ENCODE assay signal across 8 mouse cellular contexts in genomic region chr11:90686287-90687025, GRCm38 (mm10). TPM values are rescaled to one million over a fixed set of nuclear protein-coding genes. Genes with fewer than 3 reads are reported as not detected.
DNase-seq lines count a peak whose midpoint lies in the region; ATAC-seq and TF ChIP-seq lines count a peak whose summit lies in the region.

No protein-coding gene starts in this region.

- peak overlapping the region; percentile 67 for H3K9ac ChIP-seq in forebrain, embryonic 16.5 days (replicated peaks; ENCODE audit: low read depth, low read length)
- H3K9ac ChIP-seq in liver, adult 2 months (ENCODE audit: low read depth, low read length), result peak overlapping the region; percentile 79; the same call in 1 of the 2 replicates
- no peak overlapping the region; the same call in 1 of the 2 replicates for H3K9ac ChIP-seq in neural tube, embryonic 12.5 days

- no peak for TF ChIP-seq CTCF in liver, adult 2 months (IDR thresholded peaks at IDR 0.05; ENCODE audit: low read depth, low read length)

- H3K27me3 ChIP-seq in forebrain, embryonic 16.5 days (replicated peaks; ENCODE audit: control insufficient read depth, insufficient read depth, low read length), result no peaks in the 10 kb centered on the region
- H3K27me3 ChIP-seq in liver, adult 2 months (ENCODE audit: control insufficient read depth, insufficient read depth, low read length), result no peaks in the 10 kb centered on the region
- H3K27me3 ChIP-seq in neural tube, embryonic 12.5 days (replicated peaks), result no peaks in the 10 kb centered on the region

- H3K79me2 ChIP-seq in liver, adult 2 months (ENCODE audit: control insufficient read depth, insufficient read depth, low read length), result peaks cover 8% of the 10 kb centered on the region

- ATAC-seq in forebrain, embryonic 16.5 days, result no peak; the same call in 1 of the 2 replicates
- no peak for ATAC-seq in neural tube, embryonic 12.5 days (ENCODE audit: low FRiP score, low read depth)

- H3K4me1 ChIP-seq in forebrain, embryonic 16.5 days (replicated peaks; ENCODE audit: control insufficient read depth, insufficient read depth, low read length), result peaks cover 13% of the 10 kb centered on the region
- peaks cover 8% of the 10 kb centered on the region for H3K4me1 ChIP-seq in liver, adult 2 months (ENCODE audit: control insufficient read depth, insufficient read depth, low read length)
- H3K4me1 ChIP-seq in neural tube, embryonic 12.5 days, result peaks cover 3% of the 10 kb centered on the region; the same call in 1 of the 2 replicates

- 72% methylated on average over 13 of the region's 13 CpGs for WGBS in forebrain, embryonic 16.5 days
- 66% methylated on average over 13 of the region's 13 CpGs for WGBS in liver, adult 2 months
- 71% methylated on average over 13 of the region's 13 CpGs for WGBS in neural tube, embryonic 12.5 days

- no peaks in the 10 kb centered on the region for H3K36me3 ChIP-seq in forebrain, embryonic 16.5 days (ENCODE audit: control insufficient read depth, insufficient read depth)
- peaks cover 14% of the 10 kb centered on the region for H3K36me3 ChIP-seq in liver, adult 2 months (ENCODE audit: control insufficient read depth, insufficient read depth, low read length)
- H3K36me3 ChIP-seq in neural tube, embryonic 12.5 days, result no peaks in the 10 kb centered on the region

- peak; percentile 47 for DNase-seq in spleen, adult 12 weeks (ENCODE audit: low spot score)
- no peak for DNase-seq in spleen, adult 18-20 months
- peak; percentile 17 for DNase-seq in liver, adult 2 months (ENCODE audit: extremely low read depth, low read depth, low spot score)
- no peak for DNase-seq in ovary, adult 18-20 months (ENCODE audit: low spot score)
- no peak for DNase-seq in adrenal gland, postnatal 25 days
- no peak for DNase-seq in gastrocnemius, adult 18-20 months (ENCODE audit: low spot score)

- no peak overlapping the region for H3K27ac ChIP-seq in forebrain, embryonic 16.5 days (ENCODE audit: low read length)
- no peak overlapping the region for H3K27ac ChIP-seq in liver, adult 2 months (replicated peaks; ENCODE audit: insufficient read depth, low read depth, low read length)
- H3K27ac ChIP-seq in neural tube, embryonic 12.5 days, result no peak overlapping the region

- H3K9me3 ChIP-seq in forebrain, embryonic 16.5 days (ENCODE audit: control insufficient read depth, low read length), result no peaks in the 10 kb centered on the region
- no peaks in the 10 kb centered on the region for H3K9me3 ChIP-seq in neural tube, embryonic 12.5 days

- peak overlapping the region; percentile 74 for H3K4me3 ChIP-seq in forebrain, embryonic 16.5 days (replicated peaks; ENCODE audit: low read length)
- peak overlapping the region; percentile 92 for H3K4me3 ChIP-seq in liver, adult 2 months (ENCODE audit: insufficient read depth, low read depth, low read length)
- H3K4me3 ChIP-seq in neural tube, embryonic 12.5 days, result peak overlapping the region; percentile 48

- H3K4me2 ChIP-seq in forebrain, embryonic 16.5 days (ENCODE audit: low read length), result peak overlapping the region; percentile 93
- peak overlapping the region; percentile 87 for H3K4me2 ChIP-seq in neural tube, embryonic 12.5 days (replicated peaks)

- no peak for TF ChIP-seq POLR2A in liver, adult 2 months (IDR thresholded peaks at IDR 0.05; ENCODE audit: extremely low read depth, insufficient read depth, low read length)

RNA-seq across cellular contexts. Expression of gene Tom1l1, which starts 1.7 kb away (rescaled TPM):
- polyA plus RNA-seq in forebrain, embryonic 16.5 days (2015; fragmentation: Nextera tagmentation; extraction: Ambion mirVana), result 11.4 and 13.1 TPM in 2 replicates
- total RNA-seq in liver, adult 2 months (2014; rRNA removed), result 14.3 and 20.9 TPM in 2 replicates
- polyA plus RNA-seq in liver, adult 2 months (2012; rRNA removed), result 4.7 and 4.8 TPM in 2 replicates
- polyA plus RNA-seq in neural tube, embryonic 12.5 days (2016; fragmentation: Nextera tagmentation; extraction: Ambion mirVana), result 13.6 and 18.0 TPM in 2 replicates
- 71.5 and 72.6 TPM in 2 replicates for total RNA-seq in adrenal gland, postnatal 25 days (2021)
- 10 to 100 TPM; 13.5 to 16.1 TPM for total RNA-seq in gastrocnemius, adult 18-20 months (2021)

RNA-seq across cellular contexts. Expression of gene Cox11, which starts 48.5 kb away (rescaled TPM):
- polyA plus RNA-seq in forebrain, embryonic 16.5 days (2015; fragmentation: Nextera tagmentation; extraction: Ambion mirVana), result 34.3 and 37.3 TPM in 2 replicates
- total RNA-seq in liver, adult 2 months (2014; rRNA removed), result 10.6 and 11.5 TPM in 2 replicates
- polyA plus RNA-seq in liver, adult 2 months (2012; rRNA removed), result 15.7 and 16.6 TPM in 2 replicates
- polyA plus RNA-seq in neural tube, embryonic 12.5 days (2016; fragmentation: Nextera tagmentation; extraction: Ambion mirVana), result 40.1 and 41.2 TPM in 2 replicates
- total RNA-seq in adrenal gland, postnatal 25 days (2021), result 21.4 and 25.7 TPM in 2 replicates
- total RNA-seq in gastrocnemius, adult 18-20 months (2021), result 10 to 100 TPM; 22.1 to 23.6 TPM

RNA-seq across cellular contexts. Expression of gene Stxbp4, which starts 48.6 kb away (rescaled TPM):
- 17.7 and 19.4 TPM in 2 replicates for polyA plus RNA-seq in forebrain, embryonic 16.5 days (2015; fragmentation: Nextera tagmentation; extraction: Ambion mirVana)
- total RNA-seq in liver, adult 2 months (2014; rRNA removed), result 1.6 and 1.8 TPM in 2 replicates
- 0.61 and 0.62 TPM in 2 replicates for polyA plus RNA-seq in liver, adult 2 months (2012; rRNA removed)
- polyA plus RNA-seq in neural tube, embryonic 12.5 days (2016; fragmentation: Nextera tagmentation; extraction: Ambion mirVana), result 33.9 and 36.6 TPM in 2 replicates
- total RNA-seq in adrenal gland, postnatal 25 days (2021), result 11.8 and 12.9 TPM in 2 replicates
- 10 to 100 TPM; 12.8 to 14.5 TPM for total RNA-seq in gastrocnemius, adult 18-20 months (2021)

Comparison
In these comparisons a context has a peak if more than half of its experiments do, and no peak if none do; other contexts are left out.
1. DNase-seq: peak in spleen, adult 12 weeks (single experiment) and liver, adult 2 months (single experiment); none in spleen, adult 18-20 months (0 of 2), ovary, adult 18-20 months (single experiment), adrenal gland, postnatal 25 days (single experiment) and gastrocnemius, adult 18-20 months (single experiment).
2. Peak in every context shown above with its lines, with median percentiles within 50 percentile points of each other: H3K4me3 ChIP-seq.